Mouse (Mus musculus): ENCODE results near the gene Aph1b. TPM values are rescaled to one million over a fixed set of nuclear protein-coding genes. Genes with fewer than 3 reads are reported as not detected.

Aph1b gene
- polyA plus RNA-seq, 1 experiment from 2014 or later = 27.6 TPM

DNA sequence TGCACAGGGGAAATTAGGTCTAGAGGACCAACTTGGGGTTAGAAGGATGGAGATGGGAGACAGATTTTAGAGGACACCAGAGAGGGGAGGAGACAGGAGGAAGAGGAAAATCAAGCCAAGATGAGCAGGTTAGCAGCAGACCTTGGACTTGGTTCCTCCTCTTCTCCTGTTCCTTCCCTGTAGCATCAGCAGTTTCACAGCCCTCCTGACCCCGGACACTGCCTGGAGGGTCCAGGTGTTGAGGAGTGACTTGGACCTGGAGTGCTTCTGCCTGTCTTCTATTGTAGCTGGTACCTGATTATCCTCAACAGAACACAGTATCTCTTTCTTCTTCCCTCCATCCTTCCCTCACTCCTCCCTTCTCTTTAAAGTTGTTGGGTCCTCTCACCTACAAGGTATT, 26.6 kb downstream of the Aph1b start:
- Histone ChIP-seq H3K27ac (no peak overlapping the region), H3K4me3 (replicated peaks; ENCODE audit: low read length) (no peak overlapping the region), H3K36me3 (replicated peaks; ENCODE audit: control insufficient read depth, insufficient read depth) (no peaks in the 10 kb centered on the region), H3K4me2 (replicated peaks) (no peak overlapping the region), H3K9ac (no peak overlapping the region), H3K4me1 (replicated peaks; ENCODE audit: control insufficient read depth, insufficient read depth, low read length) (no peaks in the 10 kb centered on the region), H3K27me3 (ENCODE audit: control insufficient read depth, insufficient read depth, low read length) (no peaks in the 10 kb centered on the region), H3K9me3 (ENCODE audit: control insufficient read depth, low read length) (no peaks in the 10 kb centered on the region)
- ATAC-seq (ENCODE audit: low FRiP score) (no peak), DNase-seq (ENCODE audit: low spot score) (no peak)
- WGBS = 93% methylated on average over 1 of the region's 1 CpGs

- Histone ChIP-seq H3K4me2 (replicated peaks) (no peak overlapping the region), H3K9me3 (ENCODE audit: control insufficient read depth, low read length) (no peaks in the 10 kb centered on the region), H3K27me3 (ENCODE audit: control insufficient read depth, insufficient read depth, low read length) (no peaks in the 10 kb centered on the region), H3K4me3 (replicated peaks; ENCODE audit: low read length) (no peak overlapping the region), H3K27ac (no peak overlapping the region), H3K9ac (no peak overlapping the region), H3K4me1 (replicated peaks; ENCODE audit: control insufficient read depth, insufficient read depth, low read length) (no peaks in the 10 kb centered on the region), H3K36me3 (replicated peaks; ENCODE audit: control insufficient read depth, insufficient read depth) (no peaks in the 10 kb centered on the region)
- ATAC-seq (ENCODE audit: low FRiP score) (no peak), DNase-seq (ENCODE audit: low spot score) (no peak)
- 69% methylated on average over 1 of the region's 1 CpGs for WGBS
Measured at GRCm38 (mm10) chr9:66760991-66761390, 34.3 kb downstream of the Aph1b start.

- DNase-seq (ENCODE audit: low spot score) (no peak), ATAC-seq (ENCODE audit: low FRiP score) (no peak)
- Histone ChIP-seq H3K9ac (no peak overlapping the region), H3K27me3 (ENCODE audit: control insufficient read depth, insufficient read depth, low read length) (no peaks in the 10 kb centered on the region), H3K27ac (no peak overlapping the region), H3K4me1 (replicated peaks; ENCODE audit: control insufficient read depth, insufficient read depth, low read length) (no peaks in the 10 kb centered on the region), H3K36me3 (replicated peaks; ENCODE audit: control insufficient read depth, insufficient read depth) (no peaks in the 10 kb centered on the region), H3K9me3 (ENCODE audit: control insufficient read depth, low read length) (no peaks in the 10 kb centered on the region), H3K4me3 (replicated peaks; ENCODE audit: low read length) (no peak overlapping the region), H3K4me2 (replicated peaks) (no peak overlapping the region)
- 71% methylated on average over 6 of the region's 6 CpGs for WGBS
Measured at GRCm38 (mm10) chr9:66752849-66753248, 42.4 kb downstream of the Aph1b start.

DNA sequence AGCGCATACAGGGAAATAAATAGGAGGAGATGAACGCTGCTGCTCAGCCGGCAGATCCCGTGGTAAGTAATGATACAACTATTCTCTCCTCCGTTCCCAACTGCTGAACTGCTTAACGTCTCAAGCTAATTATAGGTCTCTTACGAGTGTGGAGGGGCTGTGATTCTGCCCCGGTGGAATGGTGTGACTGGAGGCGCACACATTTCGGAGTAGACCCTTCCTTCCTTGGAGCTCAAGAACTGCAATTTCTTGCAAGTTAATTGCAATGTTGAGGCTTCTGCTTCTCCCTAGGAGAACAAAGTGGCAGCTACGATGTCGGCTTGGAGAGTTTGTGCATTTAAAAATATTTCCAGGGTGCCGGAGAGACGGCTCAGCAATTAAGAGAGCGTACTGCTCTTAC, 46.9 kb downstream of the Aph1b start:
- H3K4me1 ChIP-seq (replicated peaks; ENCODE audit: control insufficient read depth, insufficient read depth, low read length) = no peaks in the 10 kb centered on the region
- WGBS = 87% methylated on average over 15 of the region's 15 CpGs
- H3K27ac ChIP-seq = no peak overlapping the region
- no peaks in the 10 kb centered on the region for H3K36me3 ChIP-seq (replicated peaks; ENCODE audit: control insufficient read depth, insufficient read depth)
- no peak for DNase-seq (ENCODE audit: low spot score)
- no peaks in the 10 kb centered on the region for H3K27me3 ChIP-seq (ENCODE audit: control insufficient read depth, insufficient read depth, low read length)
- H3K4me3 ChIP-seq (replicated peaks; ENCODE audit: low read length) = no peak overlapping the region
- H3K9me3 ChIP-seq (ENCODE audit: control insufficient read depth, low read length) = no peaks in the 10 kb centered on the region
- H3K4me2 ChIP-seq (replicated peaks) = no peak overlapping the region
- H3K9ac ChIP-seq = no peak overlapping the region
- ATAC-seq (ENCODE audit: low FRiP score) = no peak

DNA sequence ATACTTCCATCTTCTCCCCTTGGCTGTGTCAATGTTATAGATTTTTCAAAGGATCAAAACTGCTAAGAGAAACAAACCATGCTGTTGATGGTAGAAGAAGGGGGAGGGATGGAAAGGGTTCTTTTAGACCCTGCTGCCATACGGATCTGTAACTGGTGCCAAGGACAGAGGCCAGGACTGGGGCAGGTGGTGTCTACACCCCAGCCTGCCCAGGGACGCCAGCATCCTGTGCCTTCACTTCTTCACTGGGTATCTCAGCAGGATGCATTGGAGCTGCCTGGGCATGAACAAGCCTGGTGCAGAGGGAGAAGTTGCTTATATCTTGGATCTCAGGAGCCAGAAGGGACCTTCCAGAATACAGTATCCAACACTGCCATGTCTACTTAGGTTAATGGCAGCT, 50.8 kb downstream of the Aph1b start:
- Histone ChIP-seq H3K4me2 (replicated peaks) (no peak overlapping the region), H3K9ac (no peak overlapping the region), H3K27me3 (ENCODE audit: control insufficient read depth, insufficient read depth, low read length) (no peaks in the 10 kb centered on the region), H3K36me3 (replicated peaks; ENCODE audit: control insufficient read depth, insufficient read depth) (no peaks in the 10 kb centered on the region), H3K9me3 (ENCODE audit: control insufficient read depth, low read length) (no peaks in the 10 kb centered on the region), H3K4me1 (replicated peaks; ENCODE audit: control insufficient read depth, insufficient read depth, low read length) (no peaks in the 10 kb centered on the region), H3K27ac (no peak overlapping the region), H3K4me3 (replicated peaks; ENCODE audit: low read length) (no peak overlapping the region)
- 80% methylated on average over 2 of the region's 2 CpGs for WGBS
- ATAC-seq (ENCODE audit: low FRiP score) (no peak), DNase-seq (ENCODE audit: low spot score) (no peak)

GRCm38 (mm10) chr9:66739516-66739915, 55.8 kb downstream of the Aph1b start:
- Histone ChIP-seq H3K27ac (no peak overlapping the region), H3K4me2 (replicated peaks) (no peak overlapping the region), H3K27me3 (ENCODE audit: control insufficient read depth, insufficient read depth, low read length) (no peaks in the 10 kb centered on the region), H3K4me1 (replicated peaks; ENCODE audit: control insufficient read depth, insufficient read depth, low read length) (no peaks in the 10 kb centered on the region), H3K36me3 (replicated peaks; ENCODE audit: control insufficient read depth, insufficient read depth) (no peaks in the 10 kb centered on the region), H3K4me3 (replicated peaks; ENCODE audit: low read length) (no peak overlapping the region), H3K9ac (no peak overlapping the region), H3K9me3 (ENCODE audit: control insufficient read depth, low read length) (no peaks in the 10 kb centered on the region)
- ATAC-seq (ENCODE audit: low FRiP score) = no peak
- no peak for DNase-seq (ENCODE audit: low spot score)
- 87% methylated on average over 7 of the region's 7 CpGs for WGBS

DNA sequence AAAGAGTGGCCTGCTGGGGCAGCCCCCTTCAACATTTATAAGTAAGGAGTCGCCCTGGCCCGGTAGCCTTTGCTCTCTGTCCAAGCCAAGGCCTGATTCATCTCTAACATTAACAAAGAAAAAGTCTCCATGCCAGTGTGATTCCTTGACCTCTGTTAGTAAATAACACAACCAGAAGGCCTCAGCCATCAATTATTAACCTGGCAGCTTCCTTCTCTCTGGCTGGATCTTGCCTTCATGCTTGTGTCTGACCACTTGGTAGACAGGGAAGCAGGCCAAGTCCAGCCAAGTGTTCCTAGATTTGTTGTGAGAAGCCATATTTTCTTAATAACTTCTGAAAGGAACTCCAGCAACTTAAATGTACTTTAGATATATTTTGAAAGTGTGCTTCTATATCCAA, 58.7 kb downstream of the Aph1b start:
- WGBS = 59% methylated on average over 2 of the region's 2 CpGs
- Histone ChIP-seq H3K27ac (no peak overlapping the region), H3K4me2 (replicated peaks) (no peak overlapping the region), H3K36me3 (replicated peaks; ENCODE audit: control insufficient read depth, insufficient read depth) (no peaks in the 10 kb centered on the region), H3K9me3 (ENCODE audit: control insufficient read depth, low read length) (no peaks in the 10 kb centered on the region), H3K4me3 (replicated peaks; ENCODE audit: low read length) (no peak overlapping the region), H3K27me3 (ENCODE audit: control insufficient read depth, insufficient read depth, low read length) (no peaks in the 10 kb centered on the region), H3K9ac (no peak overlapping the region), H3K4me1 (replicated peaks; ENCODE audit: control insufficient read depth, insufficient read depth, low read length) (0 out of 2 replicates have a peak, but pooled peaks cover 6% of the 10 kb centered on the region)
- ATAC-seq (ENCODE audit: low FRiP score) = no peak
- no peak for DNase-seq (ENCODE audit: low spot score)

DNA sequence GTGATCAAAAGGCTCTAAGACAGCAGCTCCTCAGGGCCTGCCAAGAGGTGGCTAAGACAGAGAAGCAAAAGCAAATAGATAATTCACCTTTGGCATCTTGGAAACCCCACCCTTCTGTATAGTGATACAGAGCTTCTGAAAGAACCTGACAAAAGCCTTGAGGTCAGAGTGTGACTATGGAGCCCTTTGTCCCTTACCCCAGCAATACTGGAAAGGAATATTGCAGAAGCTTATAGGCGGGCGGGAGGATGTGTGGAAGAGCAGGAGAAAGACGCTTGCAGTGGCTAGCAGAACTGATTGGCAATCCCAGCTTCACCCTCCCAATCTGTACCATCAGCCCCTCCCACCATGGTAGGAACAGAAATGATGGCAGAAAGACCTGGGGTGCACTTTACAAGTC, 59.3 kb downstream of the Aph1b start:
- 0 out of 2 replicates have a peak, but pooled peaks cover 6% of the 10 kb centered on the region for H3K4me1 ChIP-seq (replicated peaks; ENCODE audit: control insufficient read depth, insufficient read depth, low read length)
- no peak overlapping the region for H3K4me2 ChIP-seq (replicated peaks)
- H3K36me3 ChIP-seq (replicated peaks; ENCODE audit: control insufficient read depth, insufficient read depth) = no peaks in the 10 kb centered on the region
- no peak overlapping the region for H3K4me3 ChIP-seq (replicated peaks; ENCODE audit: low read length)
- no peaks in the 10 kb centered on the region for H3K9me3 ChIP-seq (ENCODE audit: control insufficient read depth, low read length)
- DNase-seq (ENCODE audit: low spot score) = no peak
- no peak overlapping the region for H3K9ac ChIP-seq
- ATAC-seq (ENCODE audit: low FRiP score) = no peak
- no peak overlapping the region for H3K27ac ChIP-seq
- WGBS = 86% methylated on average over 3 of the region's 3 CpGs
- H3K27me3 ChIP-seq (ENCODE audit: control insufficient read depth, insufficient read depth, low read length) = no peaks in the 10 kb centered on the region

DNA sequence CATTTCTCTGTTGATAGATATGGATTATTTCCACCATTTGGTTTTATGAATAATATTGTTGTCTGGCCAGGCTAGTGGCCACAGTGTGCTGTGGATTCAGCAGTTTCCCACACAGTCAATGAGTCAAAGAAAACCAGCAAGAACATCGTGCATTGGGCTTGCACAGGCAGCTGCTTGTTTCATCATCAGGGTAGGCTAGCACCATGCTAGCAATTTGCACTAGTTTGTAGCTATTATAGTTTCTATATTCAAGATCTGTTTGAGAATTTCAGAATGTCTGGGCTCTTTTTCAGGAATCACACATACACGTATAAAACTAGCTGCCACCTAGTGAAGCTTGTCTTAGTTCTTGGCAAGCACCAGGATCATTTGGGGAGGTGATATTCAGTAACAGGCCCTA, 60.2 kb downstream of the Aph1b start:
- DNase-seq (ENCODE audit: low spot score) (no peak), ATAC-seq (ENCODE audit: low FRiP score) (no peak)
- 94% methylated on average over 2 of the region's 2 CpGs for WGBS
- Histone ChIP-seq H3K9ac (no peak overlapping the region), H3K4me1 (replicated peaks; ENCODE audit: control insufficient read depth, insufficient read depth, low read length) (0 out of 2 replicates have a peak, but pooled peaks cover 6% of the 10 kb centered on the region), H3K4me2 (replicated peaks) (no peak overlapping the region), H3K36me3 (replicated peaks; ENCODE audit: control insufficient read depth, insufficient read depth) (no peaks in the 10 kb centered on the region), H3K4me3 (replicated peaks; ENCODE audit: low read length) (no peak overlapping the region), H3K27ac (no peak overlapping the region), H3K27me3 (ENCODE audit: control insufficient read depth, insufficient read depth, low read length) (no peaks in the 10 kb centered on the region), H3K9me3 (ENCODE audit: control insufficient read depth, low read length) (no peaks in the 10 kb centered on the region)

DNA sequence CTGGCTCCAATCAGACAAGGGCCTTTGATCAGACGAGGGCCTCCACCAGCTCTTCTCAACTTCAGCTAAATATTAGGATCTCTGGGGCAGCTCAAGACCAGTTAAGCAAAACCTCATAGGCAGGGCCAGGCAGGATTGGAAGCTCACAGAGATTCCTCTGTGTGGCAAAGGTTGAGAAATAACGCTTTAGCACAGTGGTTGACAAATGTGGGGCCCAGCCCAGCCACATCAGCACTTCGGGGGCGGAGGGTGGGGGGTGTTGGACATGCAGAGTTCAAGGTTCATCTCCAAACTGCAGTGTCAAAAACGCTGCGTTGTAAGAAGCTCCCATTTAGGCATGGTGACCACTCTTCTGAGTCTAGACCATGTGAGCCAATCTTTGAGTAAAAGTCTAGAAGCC, 60.7 kb downstream of the Aph1b start:
- H3K4me2 ChIP-seq (replicated peaks) = no peak overlapping the region
- H3K27ac ChIP-seq = no peak overlapping the region
- no peak overlapping the region for H3K9ac ChIP-seq
- no peak overlapping the region for H3K4me3 ChIP-seq (replicated peaks; ENCODE audit: low read length)
- H3K27me3 ChIP-seq (ENCODE audit: control insufficient read depth, insufficient read depth, low read length) = no peaks in the 10 kb centered on the region
- ATAC-seq (ENCODE audit: low FRiP score) (no peak), DNase-seq (ENCODE audit: low spot score) (no peak)
- 0 out of 2 replicates have a peak, but pooled peaks cover 6% of the 10 kb centered on the region for H3K4me1 ChIP-seq (replicated peaks; ENCODE audit: control insufficient read depth, insufficient read depth, low read length)
- WGBS = 94% methylated on average over 6 of the region's 6 CpGs
- H3K36me3 ChIP-seq (replicated peaks; ENCODE audit: control insufficient read depth, insufficient read depth) = no peaks in the 10 kb centered on the region
- no peaks in the 10 kb centered on the region for H3K9me3 ChIP-seq (ENCODE audit: control insufficient read depth, low read length)
